Mouse (Mus musculus) erythroblast, embryonic 14.5 days (primary cell): ENCODE data around the gene Gipc2.

Source experiments
- GATA1 ChIP-seq: IDR thresholded peaks from 2 replicates; pipeline ENCODE4 v1.6.1; 2012; ENCODE audit warnings: low read length, inconsistent platforms, mixed read lengths
- TAL1 ChIP-seq: IDR thresholded peaks from 3 replicates; pipeline ENCODE4 v1.6.1; 2012; ENCODE audit warnings: low read length, inconsistent platforms, mixed read lengths

DNA sequence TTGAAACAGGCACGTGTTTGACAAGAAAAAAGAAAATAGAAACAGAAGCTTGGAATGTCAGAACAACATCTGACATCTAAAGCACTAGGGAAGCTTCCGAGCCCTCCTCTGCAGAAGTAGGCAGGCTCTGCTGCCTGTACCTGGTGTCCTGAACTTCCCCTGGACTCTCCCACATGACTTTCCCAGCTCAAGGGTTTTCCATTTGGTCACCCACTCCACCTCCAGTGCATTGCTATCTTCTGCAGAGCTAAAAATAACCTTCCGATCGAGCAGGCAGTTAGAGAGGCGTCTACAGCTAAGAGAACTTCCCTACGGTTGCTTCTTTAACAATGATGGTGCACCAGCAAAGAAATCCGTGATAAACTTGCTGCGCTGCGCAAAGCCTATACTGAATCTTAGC is 32.4 kb downstream of the Gipc2 start:
- TF ChIP-seq GATA1 (no peak), TAL1 (no peak)
